Mouse (Mus musculus) hindbrain, embryonic 15.5 days (tissue): Measurements from ENCODE around the gene Lnpk. TPM values are rescaled to one million over a fixed set of nuclear protein-coding genes. Genes with fewer than 3 reads are reported as not detected.
A peak's percentile ranks its signal among the peaks of the same experiment; 100 is the strongest.

Experiments
- ATAC-seq: fragments of 200-750 bp; cut with Nextera tagmentation; 2 replicates; pipeline ENCODE4 v1.8.0; 2017; ENCODE audit warnings: low read depth, moderate number of reproducible peaks, moderate TSS enrichment; ENCODE audit not compliant: low FRiP score
- H3K27ac ChIP-seq: fragments of 300-500 bp; sonication (generic); replicated peaks from 2 replicates; pipeline ENCODE4 v1.5.1; 2015; ENCODE audit warnings: mild to moderate bottlenecking, inconsistent platforms
- H3K27me3 ChIP-seq: fragments of 300-500 bp; sonication (generic); 2 replicates; pipeline ENCODE4 v1.6.1; 2015; ENCODE audit warnings: control low read depth, inconsistent platforms
- H3K36me3 ChIP-seq: fragments of 300-500 bp; sonication (generic); 2 replicates; pipeline ENCODE4 v1.6.1; 2015; ENCODE audit warnings: control low read depth, inconsistent platforms
- H3K4me1 ChIP-seq: fragments of 300-500 bp; sonication (generic); replicated peaks from 2 replicates; pipeline ENCODE4 v1.6.1; 2015; ENCODE audit warnings: control low read depth, inconsistent platforms
- H3K4me2 ChIP-seq: fragments of 300-500 bp; sonication (generic); 2 replicates; pipeline ENCODE4 v1.6.1; 2015; ENCODE audit warnings: moderate library complexity, mild to moderate bottlenecking, inconsistent platforms
- H3K4me3 ChIP-seq: fragments of 300-500 bp; sonication (generic); 2 replicates; pipeline ENCODE4 v1.5.1; 2015; ENCODE audit warnings: mild to moderate bottlenecking, inconsistent platforms
- H3K9ac ChIP-seq: fragments of 300-500 bp; sonication (generic); 2 replicates; pipeline ENCODE4 v1.6.1; 2015; ENCODE audit warnings: inconsistent platforms
- H3K9me3 ChIP-seq: fragments of 300-500 bp; sonication (generic); 2 replicates; pipeline ENCODE4 v1.6.1; 2016; ENCODE audit warnings: control low read depth, inconsistent platforms
- WGBS: fragments of 180-500 bp; shearing (Covaris S2); methylation state at CpG from one replicate; pipeline ENCODE4 v1.1.7; 2015; 5-methylcytosine and 5-hydroxymethylcytosine counted together
- polyA plus RNA-seq: library from polyadenylated mRNA; unstranded; fragments of >200 nt; fragmentation: Nextera tagmentation; extraction: Ambion mirVana; gene quantifications from 2 replicates; pipeline ENCODE4 v1.2.1, GENCODE M21; 2015

Gene Lnpk
- 44.8 and 45.7 TPM in 2 replicates for polyA plus RNA-seq

DNA sequence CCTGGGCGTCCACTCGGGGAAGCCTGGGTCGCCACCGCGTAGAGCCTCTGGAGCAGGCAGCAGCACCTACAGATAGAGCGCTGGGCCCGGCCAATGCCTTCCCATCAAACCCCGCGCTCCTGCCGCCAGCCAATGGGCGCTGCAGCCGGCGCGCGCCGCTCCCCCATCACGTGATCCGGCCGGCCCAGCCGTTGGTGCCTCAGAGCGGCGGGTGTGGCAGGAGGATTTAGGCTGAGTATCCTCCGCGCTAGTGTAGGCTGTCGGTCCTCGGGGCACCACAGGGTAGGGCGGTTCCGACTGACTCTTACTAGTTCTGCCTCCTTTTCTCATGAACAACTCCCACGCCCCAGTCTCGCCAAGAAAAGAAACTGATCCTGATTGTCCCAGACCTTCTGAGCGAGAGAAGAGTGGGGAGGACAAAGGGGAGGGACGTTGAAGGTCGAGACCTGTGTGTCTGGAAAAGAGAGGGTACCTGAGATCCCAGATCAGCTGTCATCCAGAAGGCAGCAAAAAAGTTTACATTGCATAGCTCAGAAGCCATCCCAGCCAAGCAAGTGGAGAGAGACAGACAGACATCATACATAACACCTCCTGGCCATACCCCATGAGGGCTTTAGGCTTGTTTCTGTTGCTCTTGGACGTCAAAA, at the start of gene Lnpk:
TSS of gene Lnpk (minus strand) at position 593 of the 647 bp plus-strand sequence.
- peak within 1 kb of the TSS; percentile 84 for H3K4me3 ChIP-seq
- under 1% methylated on average over 34 of the region's 34 CpGs for WGBS
- H3K9me3 ChIP-seq = no peaks in the 10 kb centered on the region
- H3K27me3 ChIP-seq = no peaks in the 10 kb centered on the region
- H3K4me1 ChIP-seq = peaks cover 15% of the 10 kb centered on the region
- no peaks in the 10 kb centered on the region for H3K36me3 ChIP-seq
- peak within 1 kb of the TSS; percentile 84 for H3K4me2 ChIP-seq
- H3K27ac ChIP-seq = peak within 1 kb of the TSS; percentile 84
- peak; percentile 99 for ATAC-seq
- peak within 1 kb of the TSS; percentile 82 for H3K9ac ChIP-seq

DNA sequence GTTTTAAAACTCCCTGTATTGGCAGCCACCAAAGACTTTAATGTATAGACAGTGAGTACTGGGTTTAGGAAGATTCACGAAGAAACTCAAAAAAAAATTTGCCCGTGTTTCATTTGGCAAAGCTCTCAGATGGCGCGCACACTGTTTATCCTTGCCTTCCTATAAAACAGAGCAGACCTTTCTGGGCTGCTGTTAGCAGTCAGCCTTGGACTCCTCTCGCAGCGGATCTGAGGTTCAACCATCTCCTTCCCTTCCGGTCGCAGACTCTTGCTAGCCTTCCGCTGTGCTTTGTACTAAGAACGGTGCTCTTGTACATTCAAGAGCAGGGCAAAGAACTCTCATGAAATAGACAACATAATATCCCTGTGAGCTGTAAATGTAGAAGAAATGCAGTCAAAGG, 41.1 kb upstream of the Lnpk start:
- no peak for ATAC-seq
- Histone ChIP-seq H3K36me3 (no peaks in the 10 kb centered on the region), H3K9me3 (no peaks in the 10 kb centered on the region), H3K4me1 (0 out of 2 replicates have a peak, but pooled peaks cover 3% of the 10 kb centered on the region), H3K27ac (no peak overlapping the region), H3K9ac (no peak overlapping the region), H3K4me3 (no peak overlapping the region), H3K27me3 (no peaks in the 10 kb centered on the region), H3K4me2 (no peak overlapping the region)
- 88% methylated on average over 10 of the region's 10 CpGs for WGBS

GRCm38 (mm10) chr2:74619676-74620246, 40.5 kb upstream of the Lnpk start:
- no peaks in the 10 kb centered on the region for H3K36me3 ChIP-seq
- no peaks in the 10 kb centered on the region for H3K9me3 ChIP-seq
- H3K4me3 ChIP-seq = no peak overlapping the region
- no peak overlapping the region for H3K9ac ChIP-seq
- ATAC-seq = no peak
- 0 out of 2 replicates have a peak, but pooled peaks cover 3% of the 10 kb centered on the region for H3K4me1 ChIP-seq
- no peak overlapping the region for H3K4me2 ChIP-seq
- H3K27ac ChIP-seq = no peak overlapping the region
- H3K27me3 ChIP-seq = no peaks in the 10 kb centered on the region
- WGBS = 90% methylated on average over 3 of the region's 3 CpGs

GRCm38 (mm10) chr2:74617706-74618105, 38.5 kb upstream of the Lnpk start:
- Histone ChIP-seq H3K4me2 (no peak overlapping the region), H3K4me1 (0 out of 2 replicates have a peak, but pooled peaks cover 3% of the 10 kb centered on the region), H3K27me3 (no peaks in the 10 kb centered on the region), H3K27ac (no peak overlapping the region), H3K9me3 (no peaks in the 10 kb centered on the region), H3K36me3 (no peaks in the 10 kb centered on the region), H3K9ac (no peak overlapping the region), H3K4me3 (no peak overlapping the region)
- 85% methylated on average over 9 of the region's 9 CpGs for WGBS
- no peak for ATAC-seq

DNA sequence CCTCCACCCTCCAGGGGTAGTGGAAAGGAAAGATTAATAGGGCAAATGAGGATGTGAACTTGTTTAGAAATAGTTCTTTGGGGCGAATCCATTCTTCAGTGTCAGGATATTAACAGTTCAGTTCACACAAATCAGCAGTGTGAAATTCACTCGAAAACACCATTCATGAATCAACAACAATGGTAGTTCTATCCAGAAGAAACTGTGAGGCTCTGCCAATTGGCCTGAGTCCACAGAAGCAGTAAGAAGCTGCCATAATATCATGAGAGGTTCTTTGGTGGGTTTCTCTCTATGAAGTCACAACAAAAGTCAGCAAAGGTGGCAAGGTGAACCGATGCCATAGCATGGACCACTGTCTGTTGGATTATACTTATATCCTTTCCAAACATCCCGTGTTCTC, 32.2 kb upstream of the Lnpk start:
- H3K4me1 ChIP-seq = no peaks in the 10 kb centered on the region
- H3K4me3 ChIP-seq = no peak overlapping the region
- H3K9ac ChIP-seq = no peak overlapping the region
- ATAC-seq = no peak
- no peaks in the 10 kb centered on the region for H3K9me3 ChIP-seq
- no peaks in the 10 kb centered on the region for H3K27me3 ChIP-seq
- 82% methylated on average over 4 of the region's 4 CpGs for WGBS
- H3K4me2 ChIP-seq = no peak overlapping the region
- no peak overlapping the region for H3K27ac ChIP-seq
- no peaks in the 10 kb centered on the region for H3K36me3 ChIP-seq

- no peak overlapping the region for H3K4me2 ChIP-seq
- no peak overlapping the region for H3K27ac ChIP-seq
- H3K27me3 ChIP-seq = no peaks in the 10 kb centered on the region
- H3K4me1 ChIP-seq = no peaks in the 10 kb centered on the region
- H3K36me3 ChIP-seq = no peaks in the 10 kb centered on the region
- no peaks in the 10 kb centered on the region for H3K9me3 ChIP-seq
- H3K9ac ChIP-seq = no peak overlapping the region
- no peak for ATAC-seq
- no peak overlapping the region for H3K4me3 ChIP-seq
Measured at GRCm38 (mm10) chr2:74609350-74609749, 30.1 kb upstream of the Lnpk start.

DNA sequence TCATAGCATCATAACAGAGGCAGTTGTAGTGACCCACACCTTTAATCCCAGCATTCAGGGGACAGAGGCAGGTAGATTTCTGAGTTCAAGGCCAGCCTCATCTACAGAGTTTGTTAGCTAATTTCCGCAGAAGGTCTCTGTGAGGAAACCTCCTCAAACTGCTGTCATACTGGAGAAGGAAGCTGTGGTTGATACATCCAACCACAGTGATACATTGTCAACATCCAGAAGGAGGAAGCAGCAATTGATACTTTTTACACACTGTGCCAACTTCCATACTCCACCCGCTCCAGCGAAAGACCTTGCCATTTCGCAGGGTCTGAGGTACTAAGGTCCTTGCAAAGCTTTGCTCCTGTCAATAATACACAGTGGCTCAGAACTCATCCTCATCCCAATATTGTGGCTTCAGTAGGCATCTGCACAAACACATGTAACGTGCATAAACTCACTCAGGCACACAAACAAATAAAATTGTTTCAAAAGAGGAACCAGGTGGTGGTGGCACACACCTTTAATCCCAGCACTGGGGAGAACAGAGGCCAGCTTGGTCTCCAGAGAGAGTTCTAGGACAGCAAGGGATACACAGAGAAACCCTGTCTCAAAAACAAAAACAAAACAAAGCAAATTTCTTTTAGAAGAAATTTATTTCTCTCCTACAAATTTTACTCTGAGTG, 27.0 kb upstream of the Lnpk start:
- Histone ChIP-seq H3K9ac (no peak overlapping the region), H3K4me1 (no peaks in the 10 kb centered on the region), H3K4me2 (no peak overlapping the region), H3K27ac (no peak overlapping the region), H3K4me3 (no peak overlapping the region), H3K27me3 (no peaks in the 10 kb centered on the region), H3K36me3 (no peaks in the 10 kb centered on the region), H3K9me3 (no peaks in the 10 kb centered on the region)
- ATAC-seq = no peak
- 85% methylated on average over 5 of the region's 5 CpGs for WGBS

GRCm38 (mm10) chr2:74604011-74604410, 24.8 kb upstream of the Lnpk start:
- no peaks in the 10 kb centered on the region for H3K27me3 ChIP-seq
- H3K4me2 ChIP-seq = no peak overlapping the region
- no peak for ATAC-seq
- no peaks in the 10 kb centered on the region for H3K36me3 ChIP-seq
- H3K4me3 ChIP-seq = no peak overlapping the region
- 22% methylated on average over 3 of the region's 3 CpGs for WGBS
- no peak overlapping the region for H3K27ac ChIP-seq
- H3K4me1 ChIP-seq = no peaks in the 10 kb centered on the region
- no peak overlapping the region for H3K9ac ChIP-seq
- no peaks in the 10 kb centered on the region for H3K9me3 ChIP-seq

DNA sequence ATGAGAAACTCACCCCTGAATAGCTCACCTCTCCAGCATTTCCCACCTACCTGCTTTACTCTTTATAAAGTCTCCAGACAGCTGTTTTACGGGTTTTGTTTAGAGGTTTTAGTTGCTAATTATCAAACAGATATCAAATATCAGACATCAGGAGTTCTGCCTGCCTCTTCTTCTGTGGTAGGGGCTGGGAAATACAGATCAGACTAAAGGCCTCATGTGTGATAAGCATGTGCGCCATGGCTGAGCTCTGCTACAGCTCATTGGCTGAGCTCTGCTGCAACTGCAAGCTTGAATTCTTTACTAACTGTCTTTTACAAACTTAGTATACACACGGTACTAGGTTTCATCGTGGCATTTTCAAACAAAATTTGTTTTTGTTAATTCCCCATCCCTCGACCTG, 23.2 kb upstream of the Lnpk start:
- H3K9ac ChIP-seq = no peak overlapping the region
- no peak overlapping the region for H3K4me2 ChIP-seq
- no peak overlapping the region for H3K4me3 ChIP-seq
- WGBS = 88% methylated on average over 5 of the region's 5 CpGs
- H3K27ac ChIP-seq = no peak overlapping the region
- no peaks in the 10 kb centered on the region for H3K4me1 ChIP-seq
- no peaks in the 10 kb centered on the region for H3K36me3 ChIP-seq
- H3K27me3 ChIP-seq = no peaks in the 10 kb centered on the region
- no peak for ATAC-seq
- no peaks in the 10 kb centered on the region for H3K9me3 ChIP-seq

DNA sequence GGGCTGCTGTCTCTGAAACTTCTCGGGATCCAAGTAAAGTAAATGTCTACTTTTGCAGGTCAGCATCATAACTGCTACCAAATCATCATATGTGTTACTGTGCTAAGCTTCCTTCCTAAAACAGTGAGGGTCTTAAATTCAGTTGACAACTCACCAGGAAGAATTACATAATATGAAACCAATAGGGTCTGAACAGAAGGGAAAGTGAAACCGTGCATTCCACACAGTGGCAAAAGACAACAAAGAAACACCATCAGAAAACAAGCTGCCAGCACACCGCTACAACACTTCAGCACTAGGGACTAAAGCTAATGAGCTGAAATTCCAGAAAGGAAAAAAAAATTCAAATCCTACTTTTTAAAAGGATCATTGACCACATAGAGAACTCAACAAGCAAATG, 17.9 kb upstream of the Lnpk start:
- Histone ChIP-seq H3K9me3 (no peaks in the 10 kb centered on the region), H3K4me2 (no peak overlapping the region), H3K4me1 (no peaks in the 10 kb centered on the region), H3K27ac (no peak overlapping the region), H3K4me3 (no peak overlapping the region), H3K36me3 (no peaks in the 10 kb centered on the region), H3K9ac (no peak overlapping the region), H3K27me3 (no peaks in the 10 kb centered on the region)
- no peak for ATAC-seq
- WGBS = 80% methylated on average over 3 of the region's 3 CpGs

DNA sequence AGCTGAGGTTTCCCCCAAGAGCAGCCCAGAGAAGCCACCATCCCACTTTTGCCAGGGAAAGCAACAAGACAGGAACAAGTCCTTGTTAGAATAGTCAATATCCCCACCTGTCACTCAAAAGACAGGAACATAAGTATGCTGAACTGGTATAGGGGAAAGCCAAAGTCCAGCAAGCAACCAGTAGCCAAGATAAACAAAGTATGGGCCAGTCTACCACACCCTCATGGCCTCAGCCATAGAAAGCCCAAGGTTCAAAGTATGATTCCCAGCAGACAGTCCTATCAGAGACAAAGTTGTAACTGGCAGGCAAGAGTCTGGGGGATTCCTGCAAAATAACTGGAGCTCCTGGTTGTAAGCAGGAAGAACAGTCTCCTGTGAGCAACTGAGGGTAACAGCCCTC, 16.9 kb upstream of the Lnpk start:
- H3K4me2 ChIP-seq = no peak overlapping the region
- no peak for ATAC-seq
- no peaks in the 10 kb centered on the region for H3K4me1 ChIP-seq
- H3K9ac ChIP-seq = no peak overlapping the region
- no peaks in the 10 kb centered on the region for H3K9me3 ChIP-seq
- no peak overlapping the region for H3K4me3 ChIP-seq
- no peaks in the 10 kb centered on the region for H3K27me3 ChIP-seq
- H3K27ac ChIP-seq = no peak overlapping the region
- no peaks in the 10 kb centered on the region for H3K36me3 ChIP-seq

DNA sequence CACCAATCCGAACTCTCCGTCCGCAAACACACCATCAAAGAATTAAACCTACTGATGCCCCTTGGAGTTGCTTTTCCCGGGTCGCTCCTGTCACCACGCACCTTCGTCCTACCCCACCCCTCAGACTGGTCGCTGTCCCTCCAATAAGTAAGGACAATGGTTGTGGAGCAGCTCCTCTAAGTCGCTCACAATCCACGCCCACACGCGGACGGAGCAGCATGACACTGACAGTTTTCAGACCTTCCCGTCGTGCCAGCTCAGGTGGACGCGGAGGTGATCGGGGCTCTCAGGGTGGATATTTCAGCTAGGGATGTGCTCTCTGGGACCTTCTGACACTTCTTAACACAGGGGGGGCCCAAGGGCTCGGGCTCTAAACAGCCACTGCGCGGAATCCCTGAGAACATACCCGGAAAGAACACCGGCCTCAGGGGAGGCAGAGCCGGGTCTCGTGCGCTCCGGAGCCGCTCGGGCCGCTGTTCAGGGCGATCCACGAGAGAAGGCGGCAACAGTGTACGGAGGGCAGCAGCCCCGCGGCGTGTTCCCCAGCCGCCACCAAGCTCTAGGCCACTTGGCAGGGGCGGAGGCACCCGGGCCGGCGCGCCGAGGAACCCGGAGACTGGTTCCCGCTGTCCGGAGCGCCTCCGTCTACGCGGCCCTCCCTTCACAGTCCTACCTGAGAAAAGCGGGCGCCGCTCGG, 941 bp downstream of the Lnpk start:
- no peaks in the 10 kb centered on the region for H3K9me3 ChIP-seq
- peak; percentile 88 for ATAC-seq
- H3K4me1 ChIP-seq = peaks cover 15% of the 10 kb centered on the region
- peak overlapping the region; percentile 84 for H3K27ac ChIP-seq
- H3K9ac ChIP-seq = peak overlapping the region; percentile 82
- under 1% methylated on average over 53 of the region's 55 CpGs for WGBS
- H3K4me3 ChIP-seq = peak overlapping the region; percentile 84
- H3K27me3 ChIP-seq = no peaks in the 10 kb centered on the region
- no peaks in the 10 kb centered on the region for H3K36me3 ChIP-seq
- peak overlapping the region; percentile 84 for H3K4me2 ChIP-seq
